Mouse (Mus musculus) ES-E14 (cell line): ENCODE results near the gene Slc2a9.

Source experiments
- CHD2 ChIP-seq: IDR thresholded peaks from 2 replicates; pipeline ENCODE4 v1.6.1; 2014; ENCODE audit warnings: mild to moderate bottlenecking, low read depth, low read length, inconsistent platforms
- ZC3H11A ChIP-seq: IDR thresholded peaks from 2 replicates; pipeline ENCODE4 v1.6.1; 2012; ENCODE audit warnings: low read depth, mild to moderate bottlenecking, inconsistent platforms, low read length, borderline replicate concordance
- ZNF384 ChIP-seq: IDR thresholded peaks from 2 replicates; pipeline ENCODE4 v1.6.1; 2012; ENCODE audit warnings: low read depth, low read length, inconsistent platforms

GRCm38 (mm10) chr5:38309795-38310194 is 193.1 kb downstream of the Slc2a9 start:
- TF ChIP-seq ZC3H11A (no peak), CHD2 (no peak), ZNF384 (no peak)
